ENCODE assay signal across 14 mouse cellular contexts in the genomic region with DNA sequence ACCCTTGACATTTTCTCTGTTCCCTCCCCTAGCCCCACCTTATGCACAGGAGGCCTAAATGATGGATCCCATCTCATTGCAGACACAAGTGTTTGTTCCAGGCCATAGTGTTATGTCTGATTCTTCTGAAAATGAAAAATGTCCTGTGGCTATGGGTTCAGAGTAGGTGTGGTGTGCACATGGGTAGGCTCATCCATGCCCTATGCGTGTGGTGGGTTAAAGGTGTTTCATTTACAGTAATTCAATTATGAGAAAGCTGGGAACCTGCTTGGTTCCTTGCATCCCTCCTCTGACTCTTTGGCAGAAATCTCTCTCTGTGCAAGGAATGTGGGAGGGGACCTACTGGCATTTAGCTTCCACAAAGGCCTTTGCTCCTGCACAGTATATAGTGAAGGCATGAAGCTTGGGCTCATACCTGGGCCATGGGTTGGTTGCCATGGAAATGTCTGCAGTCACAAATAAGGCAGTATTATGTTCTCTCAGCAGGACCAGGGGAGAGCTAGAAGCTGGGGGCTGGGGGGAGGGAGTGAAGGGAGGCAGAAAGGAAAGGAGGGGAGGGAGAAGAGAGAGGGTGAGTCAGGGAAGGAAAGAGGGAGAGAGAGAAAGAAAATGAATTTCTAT.
A peak's percentile ranks its signal among the peaks of the same experiment; 100 is the strongest.
DNase-seq lines count a peak whose midpoint lies in the region; ATAC-seq lines count a peak whose summit lies in the region.
"Had no signal": no experiment of that assay in that cellular context is flagged by ENCODE, and none has a peak within 500 bp of the region (broad histone marks: within the 10 kb centered on the region; RNA-seq: fewer than 3 reads in every experiment).

No protein-coding gene starts in this region.

- H3K27ac ChIP-seq in heart, embryonic 10.5 days, result no peak overlapping the region
- peak overlapping the region; percentile 55; the same call in 1 of the 2 replicates for H3K27ac ChIP-seq in hindbrain, embryonic 12.5 days
- H3K27ac ChIP-seq in midbrain, embryonic 10.5 days (replicated peaks), result peak overlapping the region; percentile 78
- H3K27ac ChIP-seq: heart, embryonic 15.5 days had no signal

- peak; percentile 70 for DNase-seq in heart, adult 11 months
- no peak for DNase-seq in heart, embryonic 10.5 days (ENCODE audit: low spot score)
- peak; percentile 53 for DNase-seq in midbrain, embryonic 10.5 days (ENCODE audit: low spot score)
- no peak for DNase-seq in thymus, postnatal 25 days
- no peak for DNase-seq in heart, adult 18-20 months
- no peak for DNase-seq in layer of hippocampus, adult 18-20 months (ENCODE audit: low spot score in 2 of 2)
- DNase-seq: cerebellum, postnatal 14 days; gastrocnemius, postnatal 10 days; layer of hippocampus, adult 9-11 months; lung, postnatal 10 days had no signal

- no peak overlapping the region for H3K4me3 ChIP-seq in heart, embryonic 10.5 days
- H3K4me3 ChIP-seq in hindbrain, embryonic 12.5 days, result no peak overlapping the region
- H3K4me3 ChIP-seq in midbrain, embryonic 10.5 days, result no peak overlapping the region
- H3K4me3 ChIP-seq: heart, embryonic 15.5 days had no signal

- no peaks in the 10 kb centered on the region for H3K4me1 ChIP-seq in heart, embryonic 10.5 days
- peaks cover 15% of the 10 kb centered on the region for H3K4me1 ChIP-seq in hindbrain, embryonic 12.5 days
- H3K4me1 ChIP-seq in midbrain, embryonic 10.5 days, result peaks cover 31% of the 10 kb centered on the region
- H3K4me1 ChIP-seq: heart, embryonic 15.5 days had no signal

- no peak overlapping the region for H3K9ac ChIP-seq in hindbrain, embryonic 12.5 days
- H3K9ac ChIP-seq: heart, embryonic 15.5 days had no signal

- no peaks in the 10 kb centered on the region for H3K9me3 ChIP-seq in heart, embryonic 10.5 days
- H3K9me3 ChIP-seq in hindbrain, embryonic 12.5 days (replicated peaks), result 0 out of 2 replicates have a peak, but pooled peaks cover 3% of the 10 kb centered on the region
- no peaks in the 10 kb centered on the region for H3K9me3 ChIP-seq in midbrain, embryonic 10.5 days (replicated peaks)
- H3K9me3 ChIP-seq: heart, embryonic 15.5 days had no signal

- H3K27me3 ChIP-seq in heart, embryonic 10.5 days (ENCODE audit: insufficient read depth, poor library complexity, severe bottlenecking), result no peaks in the 10 kb centered on the region
- no peaks in the 10 kb centered on the region for H3K27me3 ChIP-seq in hindbrain, embryonic 12.5 days
- H3K27me3 ChIP-seq in midbrain, embryonic 10.5 days (ENCODE audit: low read depth, poor library complexity, severe bottlenecking), result no peaks in the 10 kb centered on the region
- H3K27me3 ChIP-seq: heart, embryonic 15.5 days had no signal

- no peak overlapping the region for H3K4me2 ChIP-seq in hindbrain, embryonic 12.5 days (replicated peaks)
- H3K4me2 ChIP-seq: heart, embryonic 15.5 days had no signal

- no peaks in the 10 kb centered on the region for H3K36me3 ChIP-seq in heart, embryonic 10.5 days
- no peaks in the 10 kb centered on the region for H3K36me3 ChIP-seq in hindbrain, embryonic 12.5 days
- H3K36me3 ChIP-seq in midbrain, embryonic 10.5 days, result no peaks in the 10 kb centered on the region
- H3K36me3 ChIP-seq: heart, embryonic 15.5 days had no signal

- peak; percentile 88 for ATAC-seq in hindbrain, embryonic 12.5 days (ENCODE audit: low FRiP score)
- ATAC-seq in megakaryocyte-erythroid progenitor cell, adult 5-6 weeks (replicated peaks; ENCODE audit: low FRiP score, low TSS enrichment, poor library complexity, severe bottlenecking), result no peak
- ATAC-seq: intestine, embryonic 16.5 days had no signal

- 85% methylated on average over 1 of the region's 1 CpGs for WGBS in heart, embryonic 10.5 days
- WGBS in hindbrain, embryonic 12.5 days, result 44% methylated on average over 1 of the region's 1 CpGs
- 67% methylated on average over 1 of the region's 1 CpGs for WGBS in midbrain, embryonic 10.5 days

Comparison
In these comparisons a context has a peak if more than half of its experiments do, and no peak if none do; other contexts are left out.
1. DNase-seq: peak in heart, adult 11 months (single experiment) and midbrain, embryonic 10.5 days (single experiment); none in heart, embryonic 10.5 days (single experiment), thymus, postnatal 25 days (single experiment), heart, adult 18-20 months (0 of 2) and layer of hippocampus, adult 18-20 months (0 of 2).